Mouse (Mus musculus): ENCODE measurements at regions not wholly inside any gene's neighbourhood (a gene's known extent, or its start where the extent isn't known, plus 50 kb on each side); places are given as distances from the start of the nearest gene placed in this dataset.

DNA sequence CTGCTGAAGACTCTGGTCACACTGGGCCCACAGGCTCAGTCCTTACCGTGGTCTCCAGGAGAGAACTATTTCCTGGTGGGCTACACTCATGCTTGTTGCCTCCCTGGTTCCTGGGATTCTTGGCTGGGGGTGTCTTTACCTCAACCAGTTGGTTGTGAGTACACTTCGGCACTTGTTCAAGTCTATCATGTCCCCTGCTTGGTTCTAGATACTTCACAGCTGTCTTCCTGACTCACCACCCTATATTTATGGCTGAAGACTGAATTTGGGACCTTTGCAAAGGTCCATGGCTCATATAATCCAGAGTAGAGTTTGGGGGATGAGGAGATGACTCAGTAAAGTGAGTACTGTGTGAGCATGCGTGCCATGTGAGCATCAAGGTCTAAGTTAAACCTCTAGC is 245.0 kb upstream of the Habp2 start:
- DNase-seq: no peak

DNA sequence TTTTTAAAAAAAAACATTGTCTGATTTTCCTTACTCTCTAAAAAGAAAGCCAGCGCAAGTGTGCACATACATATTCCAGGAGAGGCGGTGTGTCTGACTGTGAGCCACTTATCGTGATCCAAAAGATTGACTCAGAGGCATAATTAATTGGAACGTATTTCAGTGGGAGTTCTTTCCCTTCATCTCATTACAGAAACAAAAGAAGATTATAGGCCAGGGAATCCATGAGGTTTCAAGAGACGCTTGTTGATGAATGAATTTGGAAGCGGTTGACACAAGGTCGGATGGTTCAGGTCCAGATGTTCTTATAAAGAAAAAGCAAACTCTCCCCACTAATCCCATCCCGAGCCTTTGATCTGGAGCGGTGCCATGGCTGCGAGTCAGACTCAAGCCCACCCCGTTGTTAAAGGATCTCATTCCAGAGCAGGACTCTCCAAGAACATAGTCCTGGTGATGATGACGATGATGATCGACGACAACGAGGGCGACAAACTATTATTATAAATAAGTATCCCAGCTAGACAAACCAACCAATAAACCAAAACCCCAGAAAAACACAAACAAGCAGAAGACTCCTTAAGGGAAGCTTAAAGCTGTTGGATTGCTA is 240.1 kb upstream of the Habp2 start:
- no peak for DNase-seq

DNA sequence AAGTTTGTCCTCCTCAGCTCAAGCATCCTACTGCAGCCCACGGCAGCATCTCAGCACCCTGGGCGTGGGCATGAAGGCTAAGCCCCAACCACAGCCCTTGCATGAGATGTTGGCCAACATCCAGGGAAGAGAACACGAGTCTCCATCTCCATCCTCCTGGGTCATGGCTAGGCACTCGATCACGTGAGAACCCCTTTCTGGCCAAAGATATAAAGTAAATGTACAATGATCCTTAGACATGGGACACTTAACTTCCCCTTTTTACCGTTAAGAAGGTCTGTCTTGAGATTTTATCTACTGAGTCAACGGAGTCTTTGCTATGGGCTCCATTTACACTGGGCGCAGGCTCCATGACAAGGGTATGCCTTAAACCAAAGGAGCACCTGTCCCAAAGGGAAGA is 232.8 kb upstream of the Habp2 start:
- DNase-seq: no peak

DNA sequence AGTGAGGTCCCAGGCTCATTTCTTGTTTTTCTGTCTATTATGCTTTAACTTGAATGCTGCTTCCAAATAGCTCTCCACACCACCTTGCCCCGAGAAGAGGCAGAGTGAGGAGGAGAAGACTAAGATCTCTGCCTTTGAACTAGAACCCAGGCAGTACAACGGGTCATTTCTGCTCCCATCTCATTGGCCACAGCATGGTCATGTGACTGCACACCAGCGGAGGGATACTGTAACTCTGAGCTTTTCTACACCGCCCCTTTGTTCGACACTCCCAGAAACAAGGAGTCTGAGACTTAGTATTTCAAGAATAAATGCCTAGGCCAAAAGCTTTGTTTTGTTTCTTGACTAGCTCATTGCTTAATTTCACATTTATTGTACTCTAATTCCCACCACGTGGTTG is 230.5 kb upstream of the Habp2 start:
- no peak for DNase-seq

DNA sequence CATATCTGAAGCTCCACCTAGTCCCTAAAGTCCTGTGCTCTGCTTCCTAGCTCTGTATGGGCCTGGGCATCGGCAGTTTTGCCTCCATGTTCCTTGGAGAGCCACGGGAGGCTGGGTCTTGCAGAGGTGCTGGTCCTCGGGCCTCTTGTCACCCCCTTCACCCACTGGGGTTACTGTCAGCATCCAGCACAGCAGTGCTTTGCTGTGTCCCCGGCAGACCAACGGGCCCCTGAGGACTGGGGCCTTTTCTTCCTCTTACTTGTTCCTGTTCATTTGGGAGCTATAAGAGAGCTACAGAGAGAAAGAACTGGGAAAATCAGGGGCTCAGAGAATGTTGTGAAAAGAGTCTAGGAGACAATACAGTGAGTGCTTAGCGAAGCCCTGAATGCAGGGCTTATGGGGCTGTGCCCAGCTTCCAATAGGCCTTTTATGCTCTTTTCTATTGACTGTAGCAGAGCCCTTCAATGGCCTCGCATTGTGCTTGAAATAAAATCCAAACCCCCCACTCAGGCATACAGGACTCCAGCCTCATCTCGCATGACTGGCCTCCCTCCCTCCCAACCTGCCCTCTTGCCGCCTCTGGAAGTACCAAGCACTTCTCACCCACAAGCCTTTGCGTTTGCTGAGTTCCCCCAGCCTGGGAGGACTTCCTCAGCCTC is 224.9 kb upstream of the Habp2 start:
- no peak for DNase-seq

DNA sequence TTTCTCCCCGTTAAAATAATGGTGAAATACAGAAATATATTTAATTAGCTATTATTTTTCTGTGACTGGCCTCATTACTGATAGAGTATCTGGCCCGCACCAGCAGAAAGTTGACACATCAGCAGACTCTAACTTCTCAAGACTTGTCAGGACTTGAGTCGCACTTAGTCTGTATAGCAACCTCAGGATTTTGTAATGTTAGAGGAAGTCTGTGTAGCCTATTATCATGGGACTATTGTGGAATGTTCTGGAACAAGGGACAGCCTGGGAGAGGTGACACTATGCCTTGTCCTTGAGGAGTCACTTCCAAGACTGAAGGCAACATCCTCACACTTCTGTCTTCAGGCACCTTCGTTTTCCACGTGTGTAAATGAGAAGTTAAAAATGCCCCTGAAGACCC is 223.8 kb upstream of the Habp2 start:
- DNase-seq: no peak

DNA sequence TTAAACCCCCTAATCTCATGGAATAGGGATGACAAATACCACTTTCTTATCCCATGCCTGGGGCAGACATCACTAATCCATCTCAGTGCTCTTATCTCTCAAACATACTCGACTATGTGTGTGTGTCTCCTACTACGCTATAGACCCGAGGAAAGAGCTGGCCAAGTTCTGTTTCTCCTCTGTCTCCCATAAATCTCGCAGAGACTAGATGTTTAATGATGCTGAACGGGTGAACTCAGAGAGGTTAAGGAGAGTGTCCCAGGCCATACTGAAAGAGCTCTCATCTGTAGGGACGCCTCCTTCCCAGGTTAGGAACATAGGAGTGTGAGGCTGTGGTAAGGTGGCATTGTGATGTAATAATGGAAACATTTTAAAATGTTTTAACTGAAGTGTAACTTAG is 221.2 kb upstream of the Habp2 start:
- DNase-seq: no peak

DNA sequence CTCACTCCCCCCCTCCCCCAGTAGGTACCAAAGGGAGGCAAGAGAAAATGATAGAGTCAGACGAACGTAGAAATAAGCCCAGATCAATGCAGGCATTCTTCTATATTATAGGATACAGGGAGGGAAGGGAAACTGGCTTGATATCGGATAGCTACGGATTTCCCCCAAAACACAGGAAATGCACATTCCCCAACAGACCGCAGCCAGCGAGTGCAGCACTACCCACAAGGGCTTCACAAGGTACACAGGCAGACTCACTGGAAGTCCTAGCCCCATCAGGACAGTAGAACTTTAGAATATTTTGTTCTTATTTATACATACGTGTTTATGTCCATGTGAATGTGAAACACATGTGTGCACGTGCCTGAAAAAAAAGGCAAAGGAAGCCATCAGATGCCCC is 218.8 kb upstream of the Habp2 start:
- peak; percentile 38 for DNase-seq

DNA sequence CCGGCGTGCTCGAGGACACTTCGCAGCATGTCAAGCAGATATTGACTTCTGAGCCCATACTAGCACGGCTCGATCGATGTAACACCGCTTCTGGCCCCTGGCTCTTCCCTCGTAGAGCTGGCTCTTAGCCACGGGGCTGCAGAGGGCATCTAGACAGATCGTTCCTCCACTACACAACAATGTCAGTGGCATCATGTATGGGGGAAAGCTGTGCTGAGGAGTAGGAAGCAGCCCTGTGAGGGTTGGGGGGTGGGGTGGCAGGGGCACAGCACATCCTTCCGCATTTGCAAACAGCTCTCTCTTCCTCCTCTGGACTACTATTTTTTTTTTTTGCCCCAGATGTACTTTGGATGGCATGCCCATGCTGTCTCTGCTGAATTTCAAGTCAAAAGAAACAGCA is 218.1 kb upstream of the Habp2 start:
- DNase-seq: peak; percentile 45

DNA sequence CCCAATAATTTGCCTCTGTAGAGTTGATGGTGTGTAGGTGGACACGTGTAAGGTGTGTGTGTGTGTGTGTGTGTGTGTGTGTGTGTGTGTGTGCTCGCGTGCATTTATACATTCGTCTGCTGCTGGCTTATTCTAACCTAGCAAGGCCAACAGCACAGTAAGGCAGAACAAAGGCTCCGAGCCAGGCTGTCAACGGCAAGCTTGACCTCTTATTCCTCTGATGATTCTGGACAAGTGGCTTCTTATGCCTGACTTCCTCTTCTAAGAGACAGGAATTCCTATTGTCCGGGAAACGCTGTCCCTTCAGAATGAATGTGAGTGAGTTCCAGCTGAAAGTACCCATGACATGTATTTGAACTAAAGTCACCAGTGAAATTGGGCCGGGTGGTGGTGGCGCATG is 217.7 kb upstream of the Habp2 start:
- DNase-seq: no peak

DNA sequence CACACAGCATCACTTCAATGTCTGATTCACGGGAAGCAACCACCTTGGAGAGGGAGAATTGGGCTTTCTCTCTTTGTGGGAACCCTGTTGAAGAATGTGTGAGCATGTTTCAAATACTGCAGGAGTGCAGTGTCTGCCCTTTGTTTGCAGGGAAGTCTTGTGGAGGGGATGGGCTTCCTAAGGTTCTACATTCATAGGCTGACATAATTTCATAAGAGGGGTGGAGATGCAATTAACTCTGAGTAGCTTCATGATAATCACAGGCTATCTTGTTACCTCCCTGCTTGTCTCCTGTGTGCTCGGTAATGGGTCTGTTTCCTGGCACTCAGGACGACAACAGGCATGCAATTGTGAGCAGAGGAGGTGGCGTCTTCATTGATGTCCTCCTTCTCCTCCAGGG is 215.6 kb upstream of the Habp2 start:
- no peak for DNase-seq

DNA sequence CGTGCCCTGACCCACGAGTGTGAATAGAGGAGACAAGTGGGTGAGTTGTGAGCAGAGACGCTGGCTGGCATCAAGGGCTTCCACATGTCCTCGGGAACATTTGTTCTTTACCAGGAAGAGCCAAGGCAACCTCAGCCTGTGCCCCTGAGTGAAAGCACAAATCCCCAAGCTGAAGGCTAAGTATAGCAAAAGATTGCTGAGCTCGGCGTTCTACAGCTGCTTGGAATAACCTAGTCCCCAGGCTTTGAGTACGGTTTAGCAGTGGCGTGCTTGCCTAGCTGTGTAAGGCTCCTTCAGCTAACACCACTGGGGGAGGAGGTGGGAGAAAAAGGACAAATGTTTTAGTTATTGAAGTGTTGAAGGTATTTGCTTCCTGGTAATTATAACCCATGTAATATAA is 210.8 kb upstream of the Habp2 start:
- no peak for DNase-seq

DNA sequence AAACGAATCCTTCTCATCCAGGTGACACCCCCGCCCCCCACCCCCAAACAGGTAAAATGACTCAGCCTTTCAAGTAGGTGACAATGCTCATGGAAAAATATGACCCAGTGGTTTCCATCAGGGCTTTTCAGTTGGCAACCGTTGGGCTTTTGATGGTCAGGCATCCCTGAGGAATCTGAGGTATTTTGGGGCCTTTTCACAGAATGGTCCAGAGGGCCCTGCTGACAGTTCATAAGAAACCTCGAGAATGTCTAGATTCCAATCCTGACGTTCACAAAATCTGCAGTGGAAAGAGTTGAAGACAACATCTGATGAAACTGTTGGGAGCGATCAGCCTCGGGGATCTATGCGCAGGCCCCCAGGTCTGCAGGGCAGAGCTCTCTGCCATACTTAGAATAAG is 209.4 kb upstream of the Habp2 start:
- no peak for DNase-seq

DNA sequence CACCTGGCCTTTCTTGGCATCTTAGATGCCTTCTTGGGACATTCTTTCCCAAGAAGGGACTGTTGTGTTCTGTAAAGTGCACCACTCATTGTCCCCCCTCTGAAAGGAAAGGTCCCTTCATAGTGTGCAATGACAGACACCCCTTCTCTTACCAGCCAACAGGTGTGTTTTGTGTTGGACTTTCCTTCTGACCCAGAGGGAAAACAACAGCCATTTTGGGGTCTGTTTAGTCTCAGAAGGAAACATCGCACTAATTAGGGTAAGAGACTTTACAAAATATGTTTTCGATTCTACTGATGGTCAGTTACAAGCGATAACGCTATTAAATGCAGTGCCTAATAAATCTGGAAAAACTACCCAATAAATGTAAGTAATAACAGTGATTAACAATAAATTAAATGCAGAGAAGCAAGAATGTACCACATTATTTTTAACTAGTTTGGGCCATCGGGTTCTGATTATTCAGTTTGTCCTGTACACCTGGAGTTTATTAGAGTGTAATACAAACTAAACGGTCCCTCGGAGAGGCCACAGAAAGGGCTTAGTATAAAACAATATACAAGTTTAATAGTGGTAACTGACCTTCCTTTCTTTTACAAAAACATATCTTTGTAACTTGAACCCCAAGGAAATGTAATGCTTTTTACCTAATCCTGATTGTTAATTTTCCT is 200.4 kb upstream of the Habp2 start:
- DNase-seq: no peak

DNA sequence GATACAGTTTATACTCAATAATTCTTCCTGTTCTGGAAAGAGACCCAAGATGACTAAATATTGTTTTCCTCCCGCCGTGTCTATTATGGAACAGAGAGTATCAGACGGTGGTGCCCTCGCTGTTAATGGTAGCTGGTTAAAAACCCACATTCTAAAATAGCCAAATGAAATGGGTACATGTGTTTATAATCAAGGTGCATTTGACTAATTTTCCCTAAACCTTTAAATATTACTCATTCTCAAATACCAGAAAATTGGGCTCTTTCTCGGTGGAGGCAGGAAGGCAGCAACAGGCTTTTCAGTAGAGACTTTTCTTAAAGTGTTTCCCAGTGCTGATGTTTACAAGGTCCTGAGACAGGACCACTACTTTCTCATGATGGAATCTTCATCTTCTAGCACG is 199.8 kb upstream of the Habp2 start:
- no peak for DNase-seq

DNA sequence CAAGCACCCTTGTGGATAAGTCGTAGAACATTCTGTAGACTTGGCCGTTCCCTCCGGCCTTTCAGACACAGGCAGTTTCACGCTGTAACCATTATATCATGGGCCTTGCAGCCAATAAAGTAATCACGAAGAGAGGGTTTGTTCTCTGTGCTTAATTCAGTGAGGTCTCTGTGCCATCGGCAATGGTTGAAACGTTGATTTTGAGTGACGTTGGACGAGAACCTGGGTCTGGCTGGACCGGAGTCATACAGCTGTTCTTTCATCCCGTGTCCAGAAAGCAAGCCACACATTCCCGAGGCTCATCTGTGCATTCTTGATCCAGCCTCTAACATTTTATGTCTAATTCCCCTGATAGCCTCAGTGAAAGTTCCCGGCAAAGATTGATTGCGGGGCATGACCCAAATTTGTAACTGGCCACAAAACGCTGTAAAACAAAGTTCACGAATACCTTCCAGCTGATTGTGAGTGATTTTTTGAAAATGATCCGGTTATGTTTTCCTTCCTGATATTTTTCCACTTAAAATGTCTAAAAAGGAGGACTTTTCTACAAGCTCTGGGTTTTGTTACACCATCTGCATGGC is 197.1 kb upstream of the Habp2 start:
- no peak for DNase-seq

DNA sequence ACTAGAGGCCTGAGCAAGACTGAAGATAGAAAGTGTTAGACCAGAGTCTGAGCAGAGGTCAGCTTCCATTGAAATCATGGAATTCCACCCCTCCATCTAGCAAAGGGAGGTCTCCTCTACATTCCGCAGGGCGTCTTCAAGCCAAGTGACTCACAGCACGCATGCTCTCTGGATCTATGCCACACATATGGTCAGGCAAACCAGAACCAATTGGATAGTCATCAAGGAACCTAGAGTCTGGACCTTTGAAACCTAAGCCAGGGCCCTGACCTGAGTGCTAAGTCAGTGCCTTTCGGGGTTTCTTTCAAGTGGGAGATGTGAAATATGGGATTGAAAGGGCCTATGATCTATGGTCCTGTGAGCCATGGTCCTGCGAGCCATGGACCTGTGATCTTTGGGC is 195.4 kb upstream of the Habp2 start:
- no peak for DNase-seq

DNA sequence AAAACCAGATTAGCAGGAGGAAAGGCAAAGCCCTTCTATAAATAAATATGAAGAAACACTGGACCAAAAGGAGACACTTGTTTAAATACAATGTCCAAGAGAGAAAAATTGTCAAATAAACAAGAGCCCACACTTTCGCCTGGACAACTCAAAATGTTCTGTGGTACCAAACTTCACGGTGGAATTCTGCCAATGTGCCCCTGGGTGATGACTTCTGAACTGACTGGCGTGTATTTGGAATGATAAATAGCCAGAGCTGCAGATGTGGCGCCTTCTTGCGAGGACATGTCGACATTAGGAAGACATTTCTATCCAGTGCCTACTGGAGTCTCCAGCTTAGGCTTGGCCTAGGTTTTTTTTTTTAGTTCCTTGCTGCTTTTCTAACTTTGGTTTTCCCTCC is 191.1 kb upstream of the Habp2 start:
- no peak for DNase-seq

DNA sequence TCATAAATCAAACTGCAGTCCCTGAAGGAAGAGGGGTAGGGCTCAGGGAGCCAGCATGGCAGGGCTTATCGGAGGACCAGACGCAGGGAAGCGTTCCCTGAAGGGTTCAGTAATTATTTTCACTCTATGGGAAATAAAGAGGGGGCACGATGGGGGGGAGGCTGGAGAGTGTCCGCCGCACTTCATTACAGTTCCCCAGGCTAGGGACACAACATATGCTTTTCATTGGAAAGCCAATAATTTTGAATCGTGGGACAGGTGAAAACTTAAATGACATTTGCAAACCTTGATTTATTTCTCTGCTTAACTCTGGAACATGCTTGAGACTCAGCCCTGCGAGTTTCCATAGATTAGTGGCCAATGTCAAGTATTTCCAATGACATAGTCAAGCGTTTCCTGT is 187.2 kb upstream of the Habp2 start:
- DNase-seq: no peak

DNA sequence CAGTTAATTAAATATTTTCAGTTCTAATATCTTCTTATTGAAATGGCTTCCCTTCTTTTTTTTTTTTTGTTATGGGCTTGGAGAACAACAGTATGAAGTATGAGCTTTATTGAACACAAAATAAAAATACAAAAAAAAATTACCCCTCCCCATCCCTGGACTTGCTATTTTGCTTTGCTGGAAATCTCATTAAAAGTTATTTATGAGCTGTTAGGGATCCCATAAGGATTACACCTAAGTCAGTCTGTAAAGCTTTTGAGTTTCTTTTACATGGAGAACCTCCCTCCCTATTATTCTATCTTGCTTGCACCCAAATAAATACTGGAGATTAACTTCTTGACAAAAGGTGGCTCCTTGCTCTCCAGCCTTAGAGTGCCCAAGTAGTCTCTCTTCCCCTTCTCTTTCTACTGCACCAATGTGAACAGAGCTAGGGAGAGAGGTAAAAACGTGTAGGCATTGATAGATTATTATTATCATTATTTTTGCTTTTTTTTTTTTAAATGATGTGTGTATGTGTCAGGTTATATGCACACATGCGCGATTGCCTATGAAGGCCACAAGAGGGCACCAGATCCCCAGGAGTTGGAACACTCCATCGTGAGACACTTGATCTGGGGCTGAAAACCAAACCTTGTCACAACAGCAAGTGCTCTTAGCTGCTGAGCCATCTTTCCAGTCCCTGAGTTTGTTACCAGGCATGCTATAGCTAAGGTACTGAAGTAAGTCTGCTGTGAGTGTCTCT is 186.6 kb upstream of the Habp2 start:
- DNase-seq: no peak

DNA sequence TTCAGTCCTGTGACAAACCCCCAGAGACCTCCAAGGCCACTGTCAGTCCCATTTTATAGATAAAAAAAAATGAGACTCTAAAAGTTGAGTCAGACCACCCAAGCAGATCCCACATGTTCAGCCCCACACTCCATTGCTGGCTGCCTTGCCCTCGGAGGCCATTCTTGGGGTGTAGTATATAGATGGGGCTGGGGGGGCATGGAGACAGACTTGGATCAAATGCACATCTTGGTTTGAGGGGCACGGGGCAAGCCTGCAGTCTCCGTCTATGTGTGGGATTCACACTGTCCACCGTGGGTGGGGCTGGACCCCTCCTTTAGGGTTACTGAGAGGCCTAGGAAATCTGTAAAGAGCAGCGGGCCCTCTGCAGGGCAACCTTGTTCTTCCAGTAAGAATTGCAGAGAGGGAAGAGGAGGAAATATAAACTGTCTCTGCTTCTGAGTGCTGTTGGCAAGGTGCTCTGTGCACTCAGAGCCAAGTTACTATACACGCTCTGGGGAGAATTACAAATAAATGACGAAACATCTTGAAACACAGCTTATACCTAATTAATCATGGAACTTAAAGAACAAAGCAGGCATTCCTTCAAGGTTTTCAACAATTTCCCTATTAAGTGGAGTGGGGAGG is 184.4 kb upstream of the Habp2 start:
- no peak for DNase-seq

DNA sequence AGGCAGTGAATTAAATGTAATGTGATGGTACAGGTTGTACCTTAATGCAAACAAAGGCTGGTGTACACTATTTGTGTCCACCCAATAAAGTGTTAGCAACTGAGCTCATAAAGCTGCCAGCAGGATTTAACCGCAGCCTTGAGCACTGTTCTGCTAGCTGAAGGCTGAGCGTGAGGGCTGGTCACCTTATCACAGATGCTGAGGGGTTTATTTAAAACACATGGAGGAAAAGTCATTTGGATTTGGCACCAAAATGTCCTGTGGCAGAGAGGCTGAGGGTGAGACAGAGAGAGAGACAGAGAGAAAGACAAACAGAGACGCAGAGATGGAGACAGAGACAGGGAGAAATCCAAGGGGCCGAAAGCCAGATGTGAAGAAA is 181.9 kb upstream of the Habp2 start:
- no peak for DNase-seq

DNA sequence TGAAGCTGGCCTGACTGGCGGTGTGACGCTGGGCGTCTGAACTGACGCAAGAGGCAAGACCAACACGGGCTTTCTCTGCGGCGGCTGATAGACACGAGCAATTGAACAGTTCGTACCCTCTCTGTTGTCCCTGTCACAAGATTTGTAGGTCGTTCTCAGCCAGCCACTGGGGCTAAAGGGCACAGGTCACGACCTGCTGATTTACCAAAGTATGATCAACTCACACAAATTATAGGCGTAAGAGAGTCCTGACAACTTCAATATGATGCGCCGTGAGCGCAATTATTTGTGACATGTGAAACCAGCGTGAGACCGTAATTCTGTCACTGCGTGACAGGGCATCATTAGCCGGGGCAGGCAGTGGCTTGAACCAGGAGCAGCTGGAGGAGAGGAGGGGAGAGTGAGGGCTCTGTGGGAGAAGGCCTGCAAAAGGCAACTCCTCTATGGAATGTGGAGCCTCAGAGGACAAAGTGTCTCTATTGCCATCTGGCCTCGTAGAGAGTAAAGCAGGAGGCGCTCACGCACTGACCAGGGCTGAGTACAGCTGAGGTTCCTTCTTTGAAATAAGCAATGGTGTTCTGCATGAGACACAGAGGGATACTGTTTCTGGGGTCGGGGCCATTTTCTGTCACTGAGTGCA is 181.4 kb upstream of the Habp2 start:
- no peak for DNase-seq

Measured in thymus, postnatal 25 days (tissue).